8 mouse cellular contexts compared by ENCODE assay signal in the genomic region with DNA sequence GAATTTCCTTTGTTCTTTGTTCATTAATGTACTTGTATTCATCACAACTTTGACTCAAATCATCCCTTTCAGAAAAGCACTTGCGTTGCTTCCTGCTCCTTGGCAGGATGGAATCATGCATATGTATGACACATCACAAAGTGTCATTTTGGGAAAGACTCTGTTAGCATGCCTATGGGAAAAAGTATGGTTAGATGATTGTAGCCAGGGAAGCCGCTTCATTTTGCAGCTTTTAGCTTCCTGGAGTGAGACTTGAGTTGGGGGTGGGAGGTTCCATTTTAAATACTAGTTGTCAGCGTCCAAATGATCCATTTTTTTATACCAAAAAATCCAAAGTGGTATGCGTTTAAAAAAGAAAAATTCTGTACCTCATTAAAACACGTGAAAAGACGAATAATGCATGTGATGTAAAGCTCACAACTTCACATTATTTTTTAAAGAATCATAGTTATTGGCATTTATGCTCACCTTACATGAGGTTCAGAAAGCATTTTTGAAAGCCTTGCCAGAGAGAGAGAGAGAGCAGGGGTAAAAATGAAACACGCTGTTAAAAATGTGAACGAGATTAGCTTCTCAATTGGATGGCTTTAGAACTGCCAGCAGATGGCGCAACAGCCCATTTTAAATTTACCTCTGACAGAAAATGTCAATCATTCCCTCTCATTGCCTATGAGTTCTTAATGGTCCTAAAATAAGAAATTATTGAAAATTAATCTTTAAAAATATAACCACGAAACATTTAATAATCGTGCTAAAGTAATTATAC. TPM values are rescaled to one million over a fixed set of nuclear protein-coding genes. Genes with fewer than 3 reads are reported as not detected.
DNase-seq lines count a peak whose midpoint lies in the region; ATAC-seq and TF ChIP-seq lines count a peak whose summit lies in the region.

No protein-coding gene starts in this region.

- H3K27ac ChIP-seq in spleen, adult 2 months (ENCODE audit: insufficient read depth, low read length) = no peak overlapping the region
- H3K27ac ChIP-seq in hindbrain, embryonic 15.5 days (replicated peaks) = no peak overlapping the region
- H3K27ac ChIP-seq in limb, embryonic 11.5 days (replicated peaks; ENCODE audit: low read depth, low read length) = no peak overlapping the region
- no peak overlapping the region for H3K27ac ChIP-seq in neural tube, embryonic 11.5 days (ENCODE audit: low read depth, low read length)

- H3K9ac ChIP-seq in hindbrain, embryonic 15.5 days = no peak overlapping the region
- H3K9ac ChIP-seq in limb, embryonic 11.5 days (ENCODE audit: low read length) = no peak overlapping the region
- no peak overlapping the region for H3K9ac ChIP-seq in neural tube, embryonic 11.5 days (ENCODE audit: low read length)

- H3K36me3 ChIP-seq in spleen, adult 2 months (ENCODE audit: control insufficient read depth, insufficient read depth, low read length) = no peaks in the 10 kb centered on the region
- H3K36me3 ChIP-seq in hindbrain, embryonic 15.5 days = no peaks in the 10 kb centered on the region
- no peaks in the 10 kb centered on the region for H3K36me3 ChIP-seq in limb, embryonic 11.5 days (ENCODE audit: control insufficient read depth, insufficient read depth, low read length)
- H3K36me3 ChIP-seq in neural tube, embryonic 11.5 days (ENCODE audit: control insufficient read depth, insufficient read depth, low read length) = no peaks in the 10 kb centered on the region

- WGBS in spleen, adult 2 months = 50% methylated on average over 11 of the region's 11 CpGs
- 26% methylated on average over 11 of the region's 11 CpGs for WGBS in hindbrain, embryonic 15.5 days
- WGBS in limb, embryonic 11.5 days = 42% methylated on average over 11 of the region's 11 CpGs
- 41% methylated on average over 11 of the region's 11 CpGs for WGBS in neural tube, embryonic 11.5 days

- TF ChIP-seq POLR2A in spleen, adult 2 months (IDR thresholded peaks at IDR 0.05; ENCODE audit: low read depth, low read length) = no peak

- H3K4me1 ChIP-seq in spleen, adult 2 months (ENCODE audit: control insufficient read depth, insufficient read depth, insufficient read length) = no peaks in the 10 kb centered on the region
- H3K4me1 ChIP-seq in hindbrain, embryonic 15.5 days (replicated peaks) = 0 out of 2 replicates have a peak, but pooled peaks cover 2% of the 10 kb centered on the region
- H3K4me1 ChIP-seq in limb, embryonic 11.5 days (ENCODE audit: control insufficient read depth, insufficient read depth, low read length) = no peaks in the 10 kb centered on the region
- H3K4me1 ChIP-seq in neural tube, embryonic 11.5 days (ENCODE audit: control insufficient read depth, insufficient read depth, low read length) = no peaks in the 10 kb centered on the region

- peak overlapping the region; percentile 33 for H3K4me2 ChIP-seq in hindbrain, embryonic 15.5 days
- H3K4me2 ChIP-seq in limb, embryonic 11.5 days (ENCODE audit: low read depth, severe bottlenecking) = no peak overlapping the region
- H3K4me2 ChIP-seq in neural tube, embryonic 11.5 days (ENCODE audit: low read depth) = no peak overlapping the region

- H3K27me3 ChIP-seq in spleen, adult 2 months (ENCODE audit: control insufficient read depth, insufficient read depth, low read length) = no peaks in the 10 kb centered on the region
- H3K27me3 ChIP-seq in hindbrain, embryonic 15.5 days = no peaks in the 10 kb centered on the region
- no peaks in the 10 kb centered on the region for H3K27me3 ChIP-seq in limb, embryonic 11.5 days (ENCODE audit: control insufficient read depth, insufficient read depth, low read length)
- H3K27me3 ChIP-seq in neural tube, embryonic 11.5 days (ENCODE audit: control insufficient read depth, insufficient read depth, low read length) = no peaks in the 10 kb centered on the region

- no peak overlapping the region for H3K4me3 ChIP-seq in spleen, adult 2 months (ENCODE audit: extremely low read depth, insufficient read depth, insufficient read length)
- no peak overlapping the region for H3K4me3 ChIP-seq in hindbrain, embryonic 15.5 days
- H3K4me3 ChIP-seq in limb, embryonic 11.5 days (ENCODE audit: low read depth, low read length) = no peak overlapping the region
- H3K4me3 ChIP-seq in neural tube, embryonic 11.5 days (ENCODE audit: low read depth, low read length) = no peak overlapping the region

- TF ChIP-seq CTCF in spleen, adult 2 months (IDR thresholded peaks at IDR 0.05; ENCODE audit: extremely low read depth, insufficient read depth, insufficient read length, insufficient replicate concordance) = no peak

- ATAC-seq in hindbrain, embryonic 15.5 days (ENCODE audit: low FRiP score, low read depth) = 0 out of 2 replicates have a peak, but pooled peaks have one; percentile 61
- ATAC-seq in limb, embryonic 11.5 days (ENCODE audit: insufficient number of reproducible peaks, low FRiP score, low TSS enrichment, low read depth) = no peak
- no peak for ATAC-seq in neural tube, embryonic 11.5 days (ENCODE audit: insufficient read depth, low FRiP score, low TSS enrichment)

- DNase-seq in spleen, adult 2 months (ENCODE audit: low read depth in 1 of 2, low spot score in 2 of 2) = peak; percentile 7 to 15
- DNase-seq in spleen, postnatal 4 days (ENCODE audit: low spot score in 2 of 2) = no peak
- peak; percentile 7 for DNase-seq in adrenal gland, adult 8-10 months
- peak; percentile 25 for DNase-seq in fibroblast of lung, adult 2 months (ENCODE audit: low read depth)
- DNase-seq in limb, embryonic 11.5 days (ENCODE audit: low spot score) = peak; percentile 60
- peak; percentile 26 for DNase-seq in neural tube, embryonic 11.5 days (ENCODE audit: low spot score)
- DNase-seq in yolk sac, embryonic 10.5 days (ENCODE audit: low spot score) = no peak

- no peaks in the 10 kb centered on the region for H3K9me3 ChIP-seq in hindbrain, embryonic 15.5 days
- H3K9me3 ChIP-seq in limb, embryonic 11.5 days (ENCODE audit: control insufficient read depth, low read length) = no peaks in the 10 kb centered on the region
- H3K9me3 ChIP-seq in neural tube, embryonic 11.5 days (ENCODE audit: control insufficient read depth, low read length) = no peaks in the 10 kb centered on the region

RNA-seq across cellular contexts. Expression of a gene that starts 57.6 kb away (rescaled TPM):
- 0.20 and 0.40 TPM in 2 replicates for polyA plus RNA-seq in spleen, adult 2 months (2012; rRNA removed)
- 10 to 100 TPM; 29.6 to 36.7 (median 32.2) TPM for total RNA-seq in adrenal gland, adult 8-10 months (2022)
- polyA plus RNA-seq in hindbrain, embryonic 15.5 days (2015; fragmentation: Nextera tagmentation; extraction: Ambion mirVana) = 42.2 and 44.6 TPM in 2 replicates
- polyA plus RNA-seq in limb, embryonic 11.5 days (2014; fragmentation: Nextera tagmentation; extraction: Ambion mirVana) = 33.3 and 34.2 TPM in 2 replicates
- polyA plus RNA-seq in neural tube, embryonic 11.5 days (2014; fragmentation: Nextera tagmentation; extraction: Ambion mirVana) = 49.9 and 51.1 TPM in 2 replicates

Comparison
In these comparisons a context has a peak if more than half of its experiments do, and no peak if none do; other contexts are left out.
1. DNase-seq: peak in spleen, adult 2 months (2 of 2), adrenal gland, adult 8-10 months (single experiment), fibroblast of lung, adult 2 months (single experiment), limb, embryonic 11.5 days (single experiment) and neural tube, embryonic 11.5 days (single experiment); none in spleen, postnatal 4 days (0 of 2) and yolk sac, embryonic 10.5 days (single experiment).
2. RNA of a gene that starts 57.6 kb away (polyA plus RNA-seq): 49.9 to 51.1 TPM in neural tube, embryonic 11.5 days, 42.2 to 44.6 TPM in hindbrain, embryonic 15.5 days and 33.3 to 34.2 TPM in limb, embryonic 11.5 days; 0.20 to 0.40 TPM in spleen, adult 2 months; every median in the first group is over 10 times any median in the second.